Mouse (Mus musculus) embryonic facial prominence, embryonic 14.5 days (tissue): ENCODE results near the gene Birc2. TPM values are rescaled to one million over a fixed set of nuclear protein-coding genes. Genes with fewer than 3 reads are reported as not detected.
A peak's percentile ranks its signal among the peaks of the same experiment; 100 is the strongest.

Experiments
- ATAC-seq: fragments of 200-750 bp; cut with Nextera tagmentation; 2 replicates; pipeline ENCODE4 v1.8.0; 2017; ENCODE audit warnings: low read depth, moderate number of reproducible peaks, moderate TSS enrichment
- DNase-seq: peaks from one replicate; pipeline ENCODE4 v3.0.0-alpha.2; 2015; ENCODE audit warnings: low spot score
- H3K27ac ChIP-seq: fragments of 300-500 bp; sonication (generic); replicated peaks from 2 replicates; pipeline ENCODE4 v1.5.1; 2014; ENCODE audit warnings: low read depth, mild to moderate bottlenecking, low read length, moderate library complexity
- H3K27me3 ChIP-seq: fragments of 300-500 bp; sonication (generic); replicated peaks from 2 replicates; pipeline ENCODE4 v1.6.1; 2014; ENCODE audit warnings: low read length; ENCODE audit not compliant: control insufficient read depth, insufficient read depth
- H3K36me3 ChIP-seq: fragments of 300-500 bp; sonication (generic); 2 replicates; pipeline ENCODE4 v1.6.1; 2014; ENCODE audit warnings: low read length, mixed read lengths; ENCODE audit not compliant: control insufficient read depth, insufficient read depth
- H3K4me1 ChIP-seq: fragments of 300-500 bp; sonication (generic); 2 replicates; pipeline ENCODE4 v1.6.1; 2014; ENCODE audit warnings: antibody characterized with exemption, low read length; ENCODE audit not compliant: control insufficient read depth, insufficient read depth
- H3K4me2 ChIP-seq: fragments of 300-500 bp; sonication (generic); 2 replicates; pipeline ENCODE4 v1.6.1; 2014; ENCODE audit warnings: low read depth, mild to moderate bottlenecking, low read length, moderate library complexity, mixed read lengths
- H3K4me3 ChIP-seq: fragments of 300-500 bp; sonication (generic); 2 replicates; pipeline ENCODE4 v1.5.1; 2014; ENCODE audit warnings: low read depth, mild to moderate bottlenecking, low read length
- H3K9ac ChIP-seq: fragments of 300-500 bp; sonication (generic); 2 replicates; pipeline ENCODE4 v1.6.1; 2014; ENCODE audit warnings: low read depth, mild to moderate bottlenecking, low read length, moderate library complexity, mixed read lengths
- H3K9me3 ChIP-seq: fragments of 300-500 bp; sonication (generic); 2 replicates; pipeline ENCODE4 v1.6.1; 2016; ENCODE audit warnings: low read length; ENCODE audit not compliant: control insufficient read depth
- WGBS: fragments of 180-500 bp; shearing (Covaris S2); extraction: QIAGEN DNeasy Blood & Tissue Kit; methylation state at CpG from one replicate; pipeline ENCODE4 v1.1.7; 2014; 5-methylcytosine and 5-hydroxymethylcytosine counted together
- polyA plus RNA-seq: library from polyadenylated mRNA; unstranded; fragments of >200 nt; fragmentation: Nextera tagmentation; extraction: Ambion mirVana; gene quantifications from 2 replicates; pipeline ENCODE4 v1.2.1, GENCODE M21; 2014

The Birc2 gene
- polyA plus RNA-seq, 1 experiment from 2014 or later: 40.7 TPM

DNA sequence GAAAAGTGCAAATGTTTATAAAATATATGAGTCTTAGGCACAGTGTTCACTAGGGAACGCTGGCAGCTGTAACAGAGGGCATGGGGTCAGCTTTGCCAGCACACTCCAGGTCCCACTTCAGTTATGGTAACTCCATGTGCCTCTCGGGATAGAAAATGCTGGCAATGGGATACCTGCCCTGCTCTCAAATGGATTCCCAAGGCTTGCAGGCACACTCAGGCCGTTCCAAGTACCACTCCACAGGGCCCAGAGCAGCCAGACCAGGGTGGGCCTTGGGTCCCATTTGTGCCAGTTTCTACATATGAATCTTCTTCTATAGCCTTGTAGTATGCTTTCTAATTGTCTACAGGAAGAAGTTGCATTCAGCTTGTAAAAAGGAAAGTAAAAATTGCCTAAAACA is 51.5 kb downstream of the Birc2 start:
- Histone ChIP-seq H3K4me2 (no peak overlapping the region), H3K36me3 (peaks cover 12% of the 10 kb centered on the region), H3K9me3 (no peaks in the 10 kb centered on the region), H3K4me1 (no peaks in the 10 kb centered on the region; the same call in none of the 2 replicates), H3K4me3 (no peak overlapping the region), H3K27ac (no peak overlapping the region; the same call in 1 of the 2 replicates), H3K9ac (no peak overlapping the region), H3K27me3 (no peaks in the 10 kb centered on the region)
- ATAC-seq (no peak), DNase-seq (no peak)
- 70% methylated on average over 3 of the region's 3 CpGs for WGBS

DNA sequence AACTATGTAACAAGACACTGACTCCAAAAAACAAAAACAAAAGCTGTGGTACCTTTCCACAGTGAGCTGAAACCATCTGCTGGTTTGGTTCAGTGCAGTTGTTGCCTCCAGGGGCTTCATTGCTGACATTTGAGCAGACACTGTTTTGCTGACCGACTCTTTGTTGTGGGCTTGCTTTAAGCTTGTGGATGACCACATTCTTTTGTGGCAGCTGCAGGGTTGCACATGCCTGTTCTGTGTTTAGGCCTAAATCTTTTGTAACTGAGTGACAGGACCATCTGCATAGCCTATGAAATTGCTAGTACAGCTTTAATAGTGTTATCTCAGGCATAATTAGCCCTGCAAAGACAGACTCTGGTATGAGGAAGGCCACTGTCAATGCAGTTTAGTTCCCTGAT is 52.2 kb downstream of the Birc2 start:
- peaks cover 12% of the 10 kb centered on the region for H3K36me3 ChIP-seq
- no peak overlapping the region for H3K4me2 ChIP-seq
- no peak overlapping the region for H3K9ac ChIP-seq
- no peaks in the 10 kb centered on the region for H3K27me3 ChIP-seq
- no peaks in the 10 kb centered on the region for H3K9me3 ChIP-seq
- peak overlapping the region; percentile 72 for H3K27ac ChIP-seq
- no peak overlapping the region for H3K4me3 ChIP-seq
- ATAC-seq: peak; percentile 86
- WGBS: 5% methylated on average over 1 of the region's 1 CpGs
- DNase-seq: peak; percentile 92
- H3K4me1 ChIP-seq: no peaks in the 10 kb centered on the region; the same call in none of the 2 replicates

DNA sequence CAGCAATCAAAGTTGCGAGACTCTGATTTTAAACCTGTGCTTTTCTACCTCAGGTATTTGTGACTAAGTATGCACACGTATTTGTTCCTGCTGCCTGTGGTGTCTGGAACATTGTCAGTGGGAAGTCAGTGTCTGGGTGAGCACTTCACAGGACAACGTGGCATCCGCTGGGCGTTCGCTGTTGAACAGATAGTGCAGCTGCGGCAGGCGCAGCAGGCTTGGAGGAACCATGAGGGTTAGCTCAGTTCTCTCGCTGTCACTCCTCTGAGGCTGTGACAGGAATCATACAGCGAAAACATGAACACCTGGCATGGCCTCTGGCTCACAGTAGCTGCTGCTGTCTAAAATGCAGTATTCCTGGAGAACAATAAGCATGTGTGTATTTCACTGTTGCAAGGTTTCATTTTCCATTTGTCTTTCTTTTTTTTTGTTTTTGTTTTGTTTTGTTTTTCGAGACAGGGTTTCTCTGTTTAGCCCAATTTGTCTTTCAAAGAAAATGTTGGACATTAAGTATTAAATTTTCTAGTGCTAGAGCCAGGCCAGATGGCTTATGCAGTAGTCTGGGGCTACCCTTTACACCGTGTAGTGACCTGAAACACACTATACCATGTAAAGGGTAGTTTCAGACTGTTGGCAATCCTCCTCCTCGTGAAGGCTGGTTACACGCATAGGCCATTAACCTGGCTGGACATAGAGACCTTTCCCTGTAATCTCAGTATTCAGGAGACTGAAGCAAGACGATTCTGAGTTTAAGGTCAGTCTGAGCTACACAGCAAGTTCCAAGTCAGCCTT is 52.8 kb downstream of the Birc2 start:
- no peak overlapping the region for H3K9ac ChIP-seq
- ATAC-seq: peak; percentile 51
- H3K4me3 ChIP-seq: no peak overlapping the region
- H3K27ac ChIP-seq: peak overlapping the region; percentile 72
- no peaks in the 10 kb centered on the region; the same call in none of the 2 replicates for H3K4me1 ChIP-seq
- 71% methylated on average over 15 of the region's 15 CpGs for WGBS
- peaks cover 12% of the 10 kb centered on the region for H3K36me3 ChIP-seq
- H3K27me3 ChIP-seq: no peaks in the 10 kb centered on the region
- no peaks in the 10 kb centered on the region for H3K9me3 ChIP-seq
- peak; percentile 50 for DNase-seq
- no peak overlapping the region for H3K4me2 ChIP-seq

DNA sequence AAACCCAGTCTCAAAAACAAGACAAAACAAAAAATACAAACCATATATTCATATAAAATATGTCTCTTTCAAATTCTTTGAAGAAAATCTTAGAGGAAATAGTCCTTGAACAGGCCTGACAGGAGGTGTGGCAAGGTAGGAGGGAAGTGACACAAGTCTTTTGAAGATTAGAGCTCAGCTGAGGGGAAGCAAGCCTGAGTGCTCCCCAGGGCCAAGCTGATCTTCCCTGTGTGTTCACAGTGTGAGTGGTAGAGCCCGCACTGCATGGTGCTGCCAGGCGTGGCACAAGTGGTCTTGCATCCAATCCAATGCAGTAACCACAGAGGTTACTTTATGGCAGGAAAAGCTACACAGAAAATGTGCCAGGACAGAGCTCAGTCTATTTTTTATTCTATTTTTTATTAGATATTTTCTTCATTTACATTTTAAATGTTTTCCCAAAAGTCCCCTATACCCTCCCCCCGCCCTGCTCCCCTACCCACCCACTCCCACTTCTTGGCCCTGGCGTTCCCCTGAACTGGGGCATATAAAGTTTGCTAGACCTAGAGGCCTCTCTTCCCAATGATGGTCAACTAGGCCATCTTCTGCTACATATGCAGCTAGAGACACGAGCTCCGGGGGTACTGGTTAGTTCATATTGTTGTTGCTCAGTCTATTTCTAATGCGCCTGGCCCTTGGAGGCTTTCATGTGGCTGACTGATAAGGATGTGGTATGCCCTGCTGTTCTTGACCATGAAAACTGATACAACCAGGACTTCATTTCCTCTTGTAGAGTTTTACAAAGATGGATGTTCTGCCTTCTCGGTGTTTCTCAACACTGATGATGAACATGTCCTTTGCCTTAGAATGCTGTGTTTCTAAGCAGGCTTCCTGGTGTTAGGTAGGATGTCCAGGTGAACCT is 56.4 kb downstream of the Birc2 start:
- H3K9me3 ChIP-seq: no peaks in the 10 kb centered on the region
- no peak for DNase-seq
- no peaks in the 10 kb centered on the region for H3K27me3 ChIP-seq
- H3K9ac ChIP-seq: no peak overlapping the region
- no peak for ATAC-seq
- no peak overlapping the region for H3K4me2 ChIP-seq
- no peak overlapping the region for H3K4me3 ChIP-seq
- H3K36me3 ChIP-seq: peaks cover 8% of the 10 kb centered on the region
- no peaks in the 10 kb centered on the region; the same call in 1 of the 2 replicates for H3K4me1 ChIP-seq
- 88% methylated on average over 8 of the region's 8 CpGs for WGBS
- H3K27ac ChIP-seq: no peak overlapping the region

DNA sequence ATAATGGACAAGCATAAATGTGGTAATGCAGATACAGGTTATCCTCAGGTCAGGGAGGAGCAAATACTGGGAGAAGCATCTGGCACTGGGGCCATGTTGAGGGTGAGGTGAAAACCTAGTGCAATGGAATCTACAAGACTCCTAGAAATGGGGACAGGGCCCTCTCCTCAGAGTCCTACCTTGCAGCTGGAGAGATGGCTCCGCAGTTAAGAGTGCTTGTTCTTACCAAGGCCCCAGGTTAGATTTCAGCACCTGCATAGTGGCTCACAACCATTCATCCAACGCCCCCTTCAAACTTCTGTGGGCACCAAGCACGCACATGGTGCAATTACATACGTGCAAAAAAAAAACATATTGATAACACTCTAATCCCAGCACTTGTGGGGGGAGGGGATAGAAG is 57.1 kb downstream of the Birc2 start:
- Histone ChIP-seq H3K4me3 (no peak overlapping the region), H3K9ac (no peak overlapping the region), H3K4me1 (no peaks in the 10 kb centered on the region; the same call in 1 of the 2 replicates), H3K36me3 (peaks cover 8% of the 10 kb centered on the region), H3K27me3 (no peaks in the 10 kb centered on the region), H3K4me2 (no peak overlapping the region), H3K27ac (no peak overlapping the region), H3K9me3 (no peaks in the 10 kb centered on the region)
- 81% methylated on average over 4 of the region's 4 CpGs for WGBS
- ATAC-seq: no peak
- DNase-seq: no peak

GRCm38 (mm10) chr9:7778771-7779170 is 58.1 kb downstream of the Birc2 start:
- no peaks in the 10 kb centered on the region for H3K4me1 ChIP-seq
- H3K9me3 ChIP-seq: no peaks in the 10 kb centered on the region
- H3K4me2 ChIP-seq: no peak overlapping the region
- H3K27me3 ChIP-seq: no peaks in the 10 kb centered on the region
- DNase-seq (no peak), ATAC-seq (no peak)
- H3K4me3 ChIP-seq: no peak overlapping the region
- no peak overlapping the region for H3K27ac ChIP-seq
- peaks cover 16% of the 10 kb centered on the region for H3K36me3 ChIP-seq
- WGBS: 72% methylated on average over 7 of the region's 7 CpGs
- H3K9ac ChIP-seq: no peak overlapping the region

- Histone ChIP-seq H3K4me3 (no peak overlapping the region), H3K27ac (no peak overlapping the region), H3K27me3 (no peaks in the 10 kb centered on the region), H3K36me3 (peaks cover 23% of the 10 kb centered on the region), H3K4me1 (no peaks in the 10 kb centered on the region), H3K9me3 (no peaks in the 10 kb centered on the region), H3K9ac (no peak overlapping the region), H3K4me2 (no peak overlapping the region)
- ATAC-seq (no peak), DNase-seq (no peak)
- 72% methylated on average over 1 of the region's 1 CpGs for WGBS
Observed at GRCm38 (mm10) chr9:7777652-7778051, 59.2 kb downstream of the Birc2 start.

DNA sequence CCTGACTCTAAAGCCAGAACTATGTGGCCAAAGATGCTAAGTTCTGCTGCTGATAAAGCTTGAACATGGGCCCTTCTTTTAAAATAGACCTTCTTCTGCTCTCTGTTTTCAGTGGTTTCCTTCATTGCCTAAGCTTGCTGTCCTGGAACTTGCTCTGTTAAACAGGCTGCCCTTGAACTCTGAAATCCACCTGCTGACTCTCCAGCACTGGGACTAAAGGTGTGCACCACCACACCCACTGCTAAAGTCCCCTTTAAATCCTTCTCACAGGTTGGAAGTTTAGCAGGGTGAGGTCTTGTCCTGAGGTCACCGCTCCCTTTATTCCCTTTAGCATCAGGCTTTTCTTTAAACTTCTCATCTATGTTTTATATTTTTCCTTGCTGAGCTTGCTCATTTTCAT is 59.9 kb downstream of the Birc2 start:
- H3K4me3 ChIP-seq: no peak overlapping the region
- no peak overlapping the region for H3K9ac ChIP-seq
- H3K36me3 ChIP-seq: peaks cover 16% of the 10 kb centered on the region; the same call in 1 of the 2 replicates
- H3K27me3 ChIP-seq: no peaks in the 10 kb centered on the region
- ATAC-seq (no peak), DNase-seq (no peak)
- H3K9me3 ChIP-seq: no peaks in the 10 kb centered on the region
- WGBS: 85% methylated on average over 1 of the region's 1 CpGs
- no peak overlapping the region for H3K4me2 ChIP-seq
- H3K4me1 ChIP-seq: no peaks in the 10 kb centered on the region
- no peak overlapping the region for H3K27ac ChIP-seq
